Mouse (Mus musculus) liver, embryonic 12.5 days (tissue): Measurements from ENCODE around the gene Adamts2. TPM values are rescaled to one million over a fixed set of nuclear protein-coding genes. Genes with fewer than 3 reads are reported as not detected.

ENCODE experiments used
- ATAC-seq: fragments of 200-750 bp; cut with Nextera tagmentation; 2 replicates; pipeline ENCODE4 v1.8.0; 2017; ENCODE audit warnings: moderate number of reproducible peaks, mild to moderate bottlenecking, moderate library complexity
- H3K27ac ChIP-seq: fragments of 300-500 bp; sonication (generic); 2 replicates; pipeline ENCODE4 v1.5.1; 2016; ENCODE audit warnings: mild to moderate bottlenecking
- H3K27me3 ChIP-seq: fragments of 300-500 bp; sonication (generic); replicated peaks from 2 replicates; pipeline ENCODE4 v1.6.1; 2016; ENCODE audit warnings: mild to moderate bottlenecking, moderate library complexity
- H3K36me3 ChIP-seq: fragments of 300-500 bp; sonication (generic); 2 replicates; pipeline ENCODE4 v1.6.1; 2016; ENCODE audit warnings: mild to moderate bottlenecking, moderate library complexity
- H3K4me1 ChIP-seq: fragments of 300-500 bp; sonication (generic); 2 replicates; pipeline ENCODE4 v1.6.1; 2016
- H3K4me2 ChIP-seq: fragments of 300-500 bp; sonication (generic); 2 replicates; pipeline ENCODE4 v1.6.1; 2016; ENCODE audit warnings: mild to moderate bottlenecking, moderate library complexity
- H3K4me3 ChIP-seq: fragments of 300-500 bp; sonication (generic); 2 replicates; pipeline ENCODE4 v1.5.1; 2016; ENCODE audit warnings: mild to moderate bottlenecking, moderate library complexity
- H3K9ac ChIP-seq: fragments of 300-500 bp; sonication (generic); 2 replicates; pipeline ENCODE4 v1.6.1; 2016; ENCODE audit warnings: mild to moderate bottlenecking, moderate library complexity
- H3K9me3 ChIP-seq: fragments of 300-500 bp; sonication (generic); replicated peaks from 2 replicates; pipeline ENCODE4 v1.6.1; 2016; ENCODE audit warnings: mild to moderate bottlenecking, moderate library complexity
- WGBS: fragments of 180-500 bp; shearing (Covaris S2); methylation state at CpG from one replicate; pipeline ENCODE4 v1.1.7; 2016; ENCODE audit not compliant: insufficient replicate concordance; 5-methylcytosine and 5-hydroxymethylcytosine counted together
- polyA plus RNA-seq: library from polyadenylated mRNA; unstranded; fragments of >200 nt; fragmentation: Nextera tagmentation; extraction: Ambion mirVana; gene quantifications from 2 replicates; pipeline ENCODE4 v1.2.1, GENCODE M21; 2016

Adamts2 gene
- 4.2 and 4.4 TPM in 2 replicates for polyA plus RNA-seq

GRCm38 (mm10) chr11:50601641-50602355, at the start of gene Adamts2:
Gene Adamts2, plus strand, starts transcription at chr11:50602084.
- peaks cover 85% of the 10 kb centered on the region for H3K27me3 ChIP-seq
- H3K4me1 ChIP-seq, result peaks cover 3% of the 10 kb centered on the region; the same call in 1 of the 2 replicates
- ATAC-seq, result no peak
- no peaks in the 10 kb centered on the region for H3K9me3 ChIP-seq
- peak within 1 kb of the TSS; percentile 60 for H3K4me2 ChIP-seq
- no peaks in the 10 kb centered on the region for H3K36me3 ChIP-seq
- peak within 1 kb of the TSS; percentile 44 for H3K4me3 ChIP-seq
- H3K27ac ChIP-seq, result no peak within 1 kb of the TSS
- H3K9ac ChIP-seq, result peak within 1 kb of the TSS; percentile 15; the same call in 1 of the 2 replicates
- 3% methylated on average over 77 of the region's 82 CpGs for WGBS

GRCm38 (mm10) chr11:50557064-50557463, 44.8 kb upstream of the Adamts2 start:
- Histone ChIP-seq H3K4me1 (no peaks in the 10 kb centered on the region), H3K36me3 (no peaks in the 10 kb centered on the region), H3K27me3 (no peaks in the 10 kb centered on the region), H3K4me3 (no peak overlapping the region), H3K9me3 (0 out of 2 replicates have a peak, but pooled peaks cover 6% of the 10 kb centered on the region), H3K9ac (no peak overlapping the region), H3K27ac (no peak overlapping the region), H3K4me2 (no peak overlapping the region)
- no peak for ATAC-seq
- 66% methylated on average over 3 of the region's 3 CpGs for WGBS

- H3K9me3 ChIP-seq, result 0 out of 2 replicates have a peak, but pooled peaks cover 6% of the 10 kb centered on the region
- H3K4me3 ChIP-seq, result no peak overlapping the region
- WGBS, result 26% methylated on average over 4 of the region's 4 CpGs
- H3K4me2 ChIP-seq, result no peak overlapping the region
- H3K36me3 ChIP-seq, result no peaks in the 10 kb centered on the region
- no peaks in the 10 kb centered on the region for H3K4me1 ChIP-seq
- no peaks in the 10 kb centered on the region for H3K27me3 ChIP-seq
- H3K27ac ChIP-seq, result no peak overlapping the region
- ATAC-seq, result no peak
- no peak overlapping the region for H3K9ac ChIP-seq
Observed at GRCm38 (mm10) chr11:50559108-50559507, 42.8 kb upstream of the Adamts2 start.

GRCm38 (mm10) chr11:50565466-50566211, 36.2 kb upstream of the Adamts2 start:
- ATAC-seq, result no peak
- Histone ChIP-seq H3K27ac (no peak overlapping the region), H3K27me3 (0 out of 2 replicates have a peak, but pooled peaks cover 8% of the 10 kb centered on the region), H3K4me3 (no peak overlapping the region), H3K4me1 (0 out of 2 replicates have a peak, but pooled peaks cover 4% of the 10 kb centered on the region), H3K4me2 (peak overlapping the region; percentile 51), H3K9ac (no peak overlapping the region), H3K36me3 (no peaks in the 10 kb centered on the region), H3K9me3 (no peaks in the 10 kb centered on the region)
- WGBS, result 12% methylated on average over 20 of the region's 20 CpGs

DNA sequence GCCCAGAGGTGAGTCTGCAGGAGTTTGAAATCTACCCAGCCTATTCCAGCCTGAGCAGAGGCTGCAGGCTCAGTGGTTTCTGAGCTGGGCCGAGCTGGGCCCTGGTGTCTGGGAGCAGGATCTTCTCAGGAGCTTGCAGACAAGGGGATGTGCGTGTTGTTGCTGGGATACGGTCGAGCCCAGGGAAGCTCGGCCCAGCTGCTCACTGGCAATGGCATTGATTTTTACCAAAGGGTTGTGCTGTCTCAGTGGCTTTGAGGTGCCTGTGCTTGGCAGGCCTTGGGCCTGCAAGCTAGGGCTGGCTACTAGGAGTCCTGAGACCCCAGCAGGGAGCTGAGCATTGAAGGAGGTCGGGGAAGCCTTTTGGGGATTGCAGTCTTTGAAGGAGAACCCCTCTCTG, 30.4 kb upstream of the Adamts2 start:
- Histone ChIP-seq H3K4me1 (no peaks in the 10 kb centered on the region), H3K27me3 (no peaks in the 10 kb centered on the region), H3K27ac (no peak overlapping the region), H3K36me3 (no peaks in the 10 kb centered on the region), H3K4me2 (no peak overlapping the region), H3K9ac (no peak overlapping the region), H3K9me3 (no peaks in the 10 kb centered on the region), H3K4me3 (no peak overlapping the region)
- no peak for ATAC-seq
- WGBS, result 56% methylated on average over 6 of the region's 6 CpGs

DNA sequence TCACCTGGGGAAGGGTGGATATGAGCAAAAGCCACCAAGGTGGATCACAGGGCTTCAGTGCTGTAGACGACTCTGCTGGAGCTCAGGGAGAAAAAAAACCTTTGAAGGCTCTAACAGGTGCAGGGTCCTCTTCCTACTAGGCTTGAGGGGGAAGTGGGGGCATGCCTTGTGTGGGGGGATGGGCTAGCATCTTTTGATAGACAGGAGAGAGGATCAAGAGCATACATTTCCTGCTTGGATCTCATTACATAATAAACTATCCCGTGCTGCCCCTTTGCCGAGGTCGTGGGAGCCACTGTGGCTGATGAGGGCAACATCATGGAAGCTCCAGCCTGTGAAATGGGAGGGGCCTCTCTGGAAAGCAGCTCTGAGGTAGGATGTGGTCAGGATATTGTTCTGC, 25.4 kb upstream of the Adamts2 start:
- Histone ChIP-seq H3K27me3 (no peaks in the 10 kb centered on the region; the same call in 1 of the 2 replicates), H3K4me1 (no peaks in the 10 kb centered on the region), H3K9ac (no peak overlapping the region), H3K36me3 (no peaks in the 10 kb centered on the region), H3K9me3 (no peaks in the 10 kb centered on the region), H3K4me3 (no peak overlapping the region), H3K27ac (no peak overlapping the region), H3K4me2 (no peak overlapping the region)
- no peak for ATAC-seq
- WGBS, result 29% methylated on average over 4 of the region's 4 CpGs

DNA sequence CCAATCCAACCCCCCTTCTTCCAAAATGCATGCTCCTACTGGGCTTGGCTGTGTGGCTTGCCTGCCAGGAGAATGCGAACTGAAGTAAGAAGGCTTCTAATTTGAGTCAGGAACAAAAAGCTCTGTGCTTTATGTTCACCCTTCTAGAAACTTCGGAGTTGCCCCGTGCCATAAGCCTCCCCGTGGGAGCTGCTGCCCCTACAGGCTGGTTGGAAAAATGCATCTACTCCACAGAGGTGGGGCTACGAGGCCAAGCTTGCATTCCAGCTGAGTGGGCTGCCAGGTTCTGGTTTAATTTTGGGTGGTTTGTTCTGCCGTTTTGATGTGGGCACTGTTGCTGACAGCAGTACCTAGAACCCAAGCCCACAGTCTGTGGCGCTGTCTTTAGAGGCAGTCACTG, 14.9 kb upstream of the Adamts2 start:
- WGBS, result 35% methylated on average over 7 of the region's 7 CpGs
- no peak for ATAC-seq
- no peaks in the 10 kb centered on the region for H3K27me3 ChIP-seq

GRCm38 (mm10) chr11:50587787-50588186, 14.1 kb upstream of the Adamts2 start:
- Histone ChIP-seq H3K27ac (no peak overlapping the region), H3K4me1 (no peaks in the 10 kb centered on the region), H3K4me3 (no peak overlapping the region), H3K9ac (no peak overlapping the region), H3K27me3 (no peaks in the 10 kb centered on the region), H3K9me3 (no peaks in the 10 kb centered on the region), H3K36me3 (no peaks in the 10 kb centered on the region), H3K4me2 (no peak overlapping the region)
- ATAC-seq, result no peak
- WGBS, result 5% methylated on average over 3 of the region's 3 CpGs

More for the DNA sequence above, 14.9 kb upstream of the Adamts2 start:
- Histone ChIP-seq H3K36me3 (no peaks in the 10 kb centered on the region), H3K27ac (no peak overlapping the region), H3K9ac (no peak overlapping the region), H3K4me2 (no peak overlapping the region), H3K4me1 (no peaks in the 10 kb centered on the region), H3K9me3 (no peaks in the 10 kb centered on the region), H3K4me3 (no peak overlapping the region)

- Histone ChIP-seq H3K27me3 (no peaks in the 10 kb centered on the region), H3K4me1 (no peaks in the 10 kb centered on the region), H3K9me3 (no peaks in the 10 kb centered on the region), H3K4me2 (no peak overlapping the region), H3K9ac (no peak overlapping the region), H3K4me3 (no peak overlapping the region), H3K27ac (no peak overlapping the region), H3K36me3 (no peaks in the 10 kb centered on the region)
- ATAC-seq, result no peak
- WGBS, result 29% methylated on average over 11 of the region's 11 CpGs
Observed at GRCm38 (mm10) chr11:50589060-50589459, 12.8 kb upstream of the Adamts2 start.

GRCm38 (mm10) chr11:50591053-50591452, 10.8 kb upstream of the Adamts2 start:
- Histone ChIP-seq H3K27ac (no peak overlapping the region), H3K27me3 (0 out of 2 replicates have a peak, but pooled peaks cover 4% of the 10 kb centered on the region), H3K4me1 (no peaks in the 10 kb centered on the region), H3K36me3 (no peaks in the 10 kb centered on the region), H3K9me3 (no peaks in the 10 kb centered on the region), H3K4me2 (no peak overlapping the region), H3K9ac (no peak overlapping the region), H3K4me3 (no peak overlapping the region)
- 79% methylated on average over 13 of the region's 13 CpGs for WGBS
- ATAC-seq, result no peak

DNA sequence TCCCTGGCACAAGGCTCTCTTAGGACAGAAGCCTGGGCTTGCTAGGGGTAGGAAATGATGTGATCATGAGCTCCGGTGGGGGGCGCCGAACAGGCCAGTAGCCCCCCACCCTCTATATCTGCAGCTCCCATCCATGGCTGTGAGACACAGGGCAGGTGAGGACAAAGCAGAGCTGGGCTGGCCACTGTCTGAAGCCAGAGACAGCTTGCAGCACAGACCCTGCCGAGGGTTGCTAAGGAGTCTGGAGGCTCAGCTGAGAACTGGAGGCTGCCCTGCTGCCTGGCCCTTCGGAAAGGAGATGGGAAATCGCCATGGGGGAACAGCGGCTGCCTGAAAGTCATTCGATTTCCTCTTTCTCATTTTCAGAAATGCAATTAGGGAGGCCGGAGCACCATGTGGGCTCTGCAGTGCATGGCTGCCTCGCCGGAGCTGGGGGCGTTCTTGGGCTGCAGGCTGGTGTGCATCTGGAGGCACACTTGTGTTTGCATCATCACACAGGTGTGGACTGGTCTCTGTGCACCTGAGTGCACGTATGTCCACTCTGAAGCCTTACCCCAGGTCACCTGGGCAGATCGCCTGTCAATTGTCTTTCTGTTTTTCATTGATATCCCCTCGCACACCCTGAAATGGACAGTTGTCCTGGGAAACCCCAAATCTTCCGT, 8.9 kb upstream of the Adamts2 start:
- Histone ChIP-seq H3K4me3 (no peak overlapping the region), H3K9me3 (no peaks in the 10 kb centered on the region), H3K4me1 (no peaks in the 10 kb centered on the region), H3K27me3 (0 out of 2 replicates have a peak, but pooled peaks cover 4% of the 10 kb centered on the region), H3K36me3 (no peaks in the 10 kb centered on the region), H3K4me2 (no peak overlapping the region), H3K9ac (no peak overlapping the region), H3K27ac (no peak overlapping the region)
- no peak for ATAC-seq
- 65% methylated on average over 16 of the region's 16 CpGs for WGBS

- no peak overlapping the region for H3K9ac ChIP-seq
- 36% methylated on average over 2 of the region's 2 CpGs for WGBS
- H3K9me3 ChIP-seq, result no peaks in the 10 kb centered on the region
- ATAC-seq, result no peak
- no peak overlapping the region for H3K4me2 ChIP-seq
- H3K4me1 ChIP-seq, result no peaks in the 10 kb centered on the region
- H3K27ac ChIP-seq, result no peak overlapping the region
- peaks cover 37% of the 10 kb centered on the region for H3K27me3 ChIP-seq
- H3K4me3 ChIP-seq, result no peak overlapping the region
- no peaks in the 10 kb centered on the region for H3K36me3 ChIP-seq
Observed at GRCm38 (mm10) chr11:50596571-50596970, 5.3 kb upstream of the Adamts2 start.
